Mouse (Mus musculus) midbrain, embryonic 13.5 days (tissue): ENCODE measurements around the gene Tmod2. TPM values are rescaled to one million over a fixed set of nuclear protein-coding genes. Genes with fewer than 3 reads are reported as not detected.

ENCODE experiments used
- ATAC-seq: fragments of 200-750 bp; cut with Nextera tagmentation; 2 replicates; pipeline ENCODE4 v1.8.0; 2017; ENCODE audit warnings: mild to moderate bottlenecking, moderate TSS enrichment, moderate library complexity
- H3K27ac ChIP-seq: fragments of 300-500 bp; sonication (generic); 2 replicates; pipeline ENCODE4 v1.5.1; 2015; ENCODE audit warnings: inconsistent platforms, mild to moderate bottlenecking, moderate library complexity
- H3K27me3 ChIP-seq: fragments of 300-500 bp; sonication (generic); 2 replicates; pipeline ENCODE4 v1.6.1; 2015; ENCODE audit warnings: mild to moderate bottlenecking, inconsistent platforms
- H3K36me3 ChIP-seq: fragments of 300-500 bp; sonication (generic); 2 replicates; pipeline ENCODE4 v1.6.1; 2015; ENCODE audit warnings: mild to moderate bottlenecking, inconsistent platforms
- H3K4me1 ChIP-seq: fragments of 300-500 bp; sonication (generic); replicated peaks from 2 replicates; pipeline ENCODE4 v1.6.1; 2015; ENCODE audit warnings: inconsistent platforms
- H3K4me2 ChIP-seq: fragments of 300-500 bp; sonication (generic); replicated peaks from 2 replicates; pipeline ENCODE4 v1.6.1; 2015; ENCODE audit warnings: moderate library complexity, mild to moderate bottlenecking, inconsistent platforms
- H3K4me3 ChIP-seq: fragments of 300-500 bp; sonication (generic); replicated peaks from 2 replicates; pipeline ENCODE4 v1.5.1; 2015; ENCODE audit warnings: mild to moderate bottlenecking, inconsistent platforms
- H3K9ac ChIP-seq: fragments of 300-500 bp; sonication (generic); replicated peaks from 2 replicates; pipeline ENCODE4 v1.6.1; 2015; ENCODE audit warnings: mild to moderate bottlenecking, inconsistent platforms
- H3K9me3 ChIP-seq: fragments of 300-500 bp; sonication (generic); 2 replicates; pipeline ENCODE4 v1.6.1; 2016; ENCODE audit warnings: mild to moderate bottlenecking, inconsistent platforms
- WGBS: fragments of 180-500 bp; shearing (Covaris S2); methylation state at CpG from one replicate; pipeline ENCODE4 v1.1.7; 2015; 5-methylcytosine and 5-hydroxymethylcytosine counted together
- polyA plus RNA-seq: library from polyadenylated mRNA; unstranded; fragments of >200 nt; fragmentation: Nextera tagmentation; extraction: Ambion mirVana; gene quantifications from 2 replicates; pipeline ENCODE4 v1.2.1, GENCODE M21; 2015

Gene Tmod2
- polyA plus RNA-seq, 1 experiment from 2014 or later, result 190 TPM

DNA sequence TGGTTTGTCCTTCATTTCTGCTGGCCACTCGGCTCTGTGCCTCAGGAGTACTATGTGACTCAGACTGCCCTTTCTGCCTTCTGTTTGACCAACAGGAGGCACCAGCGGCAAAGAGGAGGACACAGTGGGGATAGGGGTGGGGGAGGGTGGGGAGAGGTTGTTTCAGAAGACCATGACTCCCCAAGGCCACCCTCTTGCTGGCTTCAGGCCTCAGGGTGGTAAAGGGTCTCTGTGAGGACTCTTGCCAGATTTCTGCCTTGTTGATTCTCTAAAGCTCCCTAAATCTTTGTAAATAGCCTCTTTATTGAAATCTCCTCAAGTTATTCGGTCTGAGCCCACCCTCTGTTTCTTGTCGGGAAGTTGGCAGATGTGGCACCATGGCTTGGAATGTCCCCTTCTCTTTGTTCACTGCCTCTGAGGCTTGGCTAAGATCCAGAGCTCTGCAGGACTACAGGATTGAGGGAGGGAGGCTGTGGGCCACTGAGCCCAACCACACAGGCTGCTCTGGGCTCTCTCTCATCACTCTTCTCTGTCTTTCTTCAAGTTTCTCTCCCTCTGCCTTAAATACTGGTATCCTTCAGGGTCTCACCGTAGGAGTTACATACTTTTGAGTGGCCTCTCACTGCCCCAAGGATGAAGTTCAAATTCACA, 11.8 kb downstream of the Tmod2 start:
- peak; percentile 93 for ATAC-seq
- H3K27ac ChIP-seq, result no peak overlapping the region
- 40% methylated on average over 5 of the region's 5 CpGs for WGBS

DNA sequence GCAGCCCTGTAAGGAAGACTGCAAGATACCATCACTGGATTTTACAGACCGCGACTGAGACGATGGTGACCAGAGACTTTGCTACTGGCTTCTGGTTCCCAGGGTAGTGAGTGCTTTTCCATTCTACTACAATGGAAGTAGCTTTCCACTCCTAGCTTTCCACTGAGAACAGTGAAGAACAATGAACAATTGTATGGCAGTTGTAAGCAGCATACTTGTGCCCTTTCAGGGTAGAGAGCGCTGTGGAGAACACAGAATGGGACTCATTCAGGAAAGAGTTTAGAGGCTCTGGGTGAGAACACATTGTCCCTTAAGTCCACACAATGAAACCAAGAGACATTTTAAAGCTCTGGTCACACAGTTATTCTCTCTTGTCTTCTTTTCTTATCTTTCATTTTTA, 13.5 kb downstream of the Tmod2 start:
- no peaks in the 10 kb centered on the region for H3K27me3 ChIP-seq
- H3K4me3 ChIP-seq, result no peak overlapping the region
- H3K4me2 ChIP-seq, result no peak overlapping the region
- ATAC-seq, result no peak
- H3K36me3 ChIP-seq, result peaks cover 40% of the 10 kb centered on the region
- peaks cover 30% of the 10 kb centered on the region for H3K4me1 ChIP-seq
- no peaks in the 10 kb centered on the region for H3K9me3 ChIP-seq
- WGBS, result 82% methylated on average over 4 of the region's 4 CpGs
- H3K27ac ChIP-seq, result no peak overlapping the region
- H3K9ac ChIP-seq, result no peak overlapping the region

More for the DNA sequence above, 11.8 kb downstream of the Tmod2 start:
- H3K9me3 ChIP-seq, result no peaks in the 10 kb centered on the region
- peaks cover 30% of the 10 kb centered on the region for H3K36me3 ChIP-seq
- peaks cover 22% of the 10 kb centered on the region for H3K4me1 ChIP-seq
- H3K27me3 ChIP-seq, result no peaks in the 10 kb centered on the region
- H3K9ac ChIP-seq, result no peak overlapping the region
- no peak overlapping the region for H3K4me2 ChIP-seq
- no peak overlapping the region for H3K4me3 ChIP-seq

DNA sequence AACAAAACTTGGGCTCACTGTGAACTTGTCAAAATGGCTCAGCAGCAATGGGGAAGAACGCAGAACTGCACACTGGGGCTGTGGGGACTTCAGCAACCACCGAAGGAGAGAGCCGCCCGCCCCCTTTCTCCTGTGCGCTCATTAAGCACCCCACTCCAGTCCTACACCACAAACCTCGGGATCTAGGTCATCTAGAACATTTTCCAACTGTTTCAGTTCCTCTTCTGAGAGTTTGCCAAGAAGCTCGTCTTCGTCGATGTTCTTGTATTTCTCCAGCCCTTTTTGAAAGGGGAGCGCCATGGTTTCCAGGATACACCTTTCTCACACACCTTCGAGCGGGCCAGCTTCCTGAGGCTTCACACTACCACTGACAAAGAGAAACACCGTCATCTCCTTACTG, 14.1 kb downstream of the Tmod2 start:
- Histone ChIP-seq H3K9ac (no peak overlapping the region), H3K4me1 (peaks cover 30% of the 10 kb centered on the region), H3K4me2 (no peak overlapping the region), H3K9me3 (no peaks in the 10 kb centered on the region), H3K36me3 (peaks cover 46% of the 10 kb centered on the region), H3K27me3 (no peaks in the 10 kb centered on the region), H3K27ac (no peak overlapping the region), H3K4me3 (no peak overlapping the region)
- ATAC-seq, result no peak
- 92% methylated on average over 13 of the region's 13 CpGs for WGBS

DNA sequence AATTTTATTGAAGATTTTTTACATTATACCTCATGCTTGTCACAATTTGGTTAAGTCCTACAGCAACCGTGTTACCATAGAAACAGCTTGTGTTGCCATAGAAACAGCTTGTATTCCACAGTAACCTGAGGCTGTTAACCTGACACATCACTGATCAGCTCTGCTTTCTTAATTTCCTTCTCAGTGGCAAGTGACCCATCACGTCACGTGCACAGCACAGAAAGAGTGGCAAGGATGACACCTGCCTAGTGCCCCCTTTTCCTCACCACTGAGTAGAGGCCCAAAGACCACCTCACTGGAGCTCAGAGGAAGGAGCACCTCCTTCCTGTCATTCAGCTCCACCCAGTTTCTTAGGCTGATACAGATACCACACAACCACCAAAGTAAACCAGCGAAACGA, 17.6 kb downstream of the Tmod2 start:
- H3K27me3 ChIP-seq, result no peaks in the 10 kb centered on the region
- H3K27ac ChIP-seq, result peak overlapping the region; percentile 41; the same call in 1 of the 2 replicates
- ATAC-seq, result 0 out of 2 replicates have a peak, but pooled peaks have one; percentile 51
- WGBS, result 79% methylated on average over 5 of the region's 5 CpGs
- no peak overlapping the region for H3K4me3 ChIP-seq
- no peak overlapping the region for H3K9ac ChIP-seq
- H3K9me3 ChIP-seq, result 0 out of 2 replicates have a peak, but pooled peaks cover 5% of the 10 kb centered on the region
- peaks cover 78% of the 10 kb centered on the region for H3K36me3 ChIP-seq
- no peak overlapping the region for H3K4me2 ChIP-seq
- H3K4me1 ChIP-seq, result peaks cover 12% of the 10 kb centered on the region

DNA sequence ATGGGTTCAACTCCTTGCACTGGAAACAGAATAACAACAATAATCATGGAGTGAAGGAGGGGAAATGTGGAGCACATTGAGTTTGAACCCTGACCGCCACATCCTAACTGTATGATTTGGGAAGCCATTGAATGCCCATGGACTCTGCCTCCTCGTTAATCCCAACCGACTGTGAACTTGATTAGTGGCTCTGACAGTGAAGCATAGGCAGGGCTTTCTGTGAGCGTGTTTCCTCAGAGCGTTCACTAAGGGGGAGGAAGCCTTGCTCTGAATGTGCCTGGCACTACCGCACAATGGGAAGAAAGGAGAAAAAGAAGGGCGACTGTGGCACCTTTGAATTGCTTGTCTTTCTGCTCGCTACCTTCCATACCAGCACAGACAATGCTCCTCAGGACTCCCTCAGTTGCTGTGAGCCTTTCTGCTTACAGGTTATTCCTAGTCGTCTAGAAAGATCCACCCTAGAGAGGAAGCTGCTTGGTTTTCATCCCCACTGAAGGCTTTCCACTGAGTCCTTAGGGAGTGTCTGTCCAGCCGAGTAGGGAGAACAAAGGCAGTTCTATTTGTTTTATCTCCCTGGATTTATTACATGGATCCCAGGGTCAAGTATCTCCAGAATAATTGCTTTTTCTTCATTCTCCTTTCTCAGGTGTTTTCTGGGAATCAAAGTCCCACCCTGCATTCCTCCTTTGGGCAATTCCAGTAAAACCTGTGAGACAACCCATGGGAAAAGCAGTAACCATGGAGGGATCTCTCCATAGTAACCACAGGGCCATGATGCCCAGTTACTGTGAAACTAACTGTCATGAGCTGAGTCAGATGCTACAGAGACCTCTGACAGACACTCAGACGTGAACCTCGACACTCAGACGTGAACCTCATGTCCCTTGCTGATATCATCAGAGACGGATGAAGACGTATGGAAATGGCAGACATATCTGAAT, 21.0 kb downstream of the Tmod2 start:
- no peak overlapping the region for H3K4me3 ChIP-seq
- WGBS, result 87% methylated on average over 15 of the region's 15 CpGs
- no peak for ATAC-seq

DNA sequence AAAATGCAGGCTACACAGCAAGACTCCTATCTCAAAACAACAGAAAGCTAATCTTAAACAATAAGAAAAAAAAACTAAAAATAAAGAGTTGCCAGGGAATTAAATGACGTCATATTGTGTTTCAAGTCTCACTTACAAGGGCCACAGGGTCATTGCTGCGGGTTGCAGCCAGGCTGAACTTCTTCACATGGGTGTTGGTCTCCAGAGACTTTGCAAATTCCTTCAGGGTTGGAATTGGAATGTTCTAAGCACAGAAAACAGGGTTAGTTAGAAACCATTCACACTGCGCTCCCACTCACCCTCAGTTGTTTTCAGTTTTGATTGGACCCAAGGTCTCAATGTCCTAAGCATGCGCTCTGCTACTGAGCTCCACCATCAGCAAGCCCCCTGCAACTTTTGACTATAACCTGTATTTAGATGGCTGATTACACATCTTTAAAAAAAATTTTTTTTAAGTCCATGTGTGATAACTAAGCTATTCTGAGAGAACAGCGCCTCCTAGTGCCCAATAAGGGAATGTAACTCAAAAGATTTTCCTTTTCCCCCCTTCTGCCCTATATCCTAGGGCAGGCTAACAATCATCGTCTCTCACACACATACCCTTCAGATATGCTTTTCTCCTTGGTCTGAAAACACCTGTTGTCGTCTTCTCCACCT, 29.3 kb downstream of the Tmod2 start:
- Histone ChIP-seq H3K27me3 (no peaks in the 10 kb centered on the region), H3K27ac (no peak overlapping the region), H3K4me2 (no peak overlapping the region), H3K9me3 (no peaks in the 10 kb centered on the region), H3K36me3 (peaks cover 86% of the 10 kb centered on the region), H3K4me1 (no peaks in the 10 kb centered on the region), H3K9ac (no peak overlapping the region), H3K4me3 (no peak overlapping the region)
- WGBS, result 57% methylated on average over 7 of the region's 7 CpGs
- no peak for ATAC-seq

More for the DNA sequence above, 21.0 kb downstream of the Tmod2 start:
- Histone ChIP-seq H3K4me2 (no peak overlapping the region), H3K9ac (no peak overlapping the region), H3K9me3 (0 out of 2 replicates have a peak, but pooled peaks cover 5% of the 10 kb centered on the region), H3K27me3 (no peaks in the 10 kb centered on the region), H3K4me1 (peaks cover 8% of the 10 kb centered on the region; the same call in 1 of the 2 replicates), H3K27ac (no peak overlapping the region), H3K36me3 (peaks cover 98% of the 10 kb centered on the region)

DNA sequence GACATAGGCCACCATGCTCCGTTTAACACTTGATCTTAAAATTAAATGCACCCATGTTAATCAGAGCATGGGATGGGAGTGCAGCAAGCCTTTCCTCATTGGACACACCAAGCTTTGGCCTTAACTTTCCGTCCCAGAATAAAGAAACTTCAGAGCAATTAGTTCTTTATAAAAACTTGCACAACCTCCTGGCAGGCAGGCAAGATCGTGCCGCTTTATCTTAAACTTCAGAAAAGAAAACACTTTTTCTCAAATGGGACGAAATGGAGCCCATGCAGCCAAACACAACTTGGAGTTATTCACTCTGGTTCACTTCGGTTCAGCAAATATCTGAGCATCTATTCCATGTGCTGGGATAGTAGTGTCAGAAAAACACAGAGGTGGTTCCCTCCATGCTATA, 31.8 kb downstream of the Tmod2 start:
- Histone ChIP-seq H3K27ac (no peak overlapping the region), H3K4me1 (no peaks in the 10 kb centered on the region), H3K4me2 (no peak overlapping the region), H3K9ac (no peak overlapping the region), H3K9me3 (no peaks in the 10 kb centered on the region), H3K36me3 (peaks cover 86% of the 10 kb centered on the region), H3K4me3 (no peak overlapping the region), H3K27me3 (no peaks in the 10 kb centered on the region)
- WGBS, result 90% methylated on average over 6 of the region's 6 CpGs
- ATAC-seq, result no peak

DNA sequence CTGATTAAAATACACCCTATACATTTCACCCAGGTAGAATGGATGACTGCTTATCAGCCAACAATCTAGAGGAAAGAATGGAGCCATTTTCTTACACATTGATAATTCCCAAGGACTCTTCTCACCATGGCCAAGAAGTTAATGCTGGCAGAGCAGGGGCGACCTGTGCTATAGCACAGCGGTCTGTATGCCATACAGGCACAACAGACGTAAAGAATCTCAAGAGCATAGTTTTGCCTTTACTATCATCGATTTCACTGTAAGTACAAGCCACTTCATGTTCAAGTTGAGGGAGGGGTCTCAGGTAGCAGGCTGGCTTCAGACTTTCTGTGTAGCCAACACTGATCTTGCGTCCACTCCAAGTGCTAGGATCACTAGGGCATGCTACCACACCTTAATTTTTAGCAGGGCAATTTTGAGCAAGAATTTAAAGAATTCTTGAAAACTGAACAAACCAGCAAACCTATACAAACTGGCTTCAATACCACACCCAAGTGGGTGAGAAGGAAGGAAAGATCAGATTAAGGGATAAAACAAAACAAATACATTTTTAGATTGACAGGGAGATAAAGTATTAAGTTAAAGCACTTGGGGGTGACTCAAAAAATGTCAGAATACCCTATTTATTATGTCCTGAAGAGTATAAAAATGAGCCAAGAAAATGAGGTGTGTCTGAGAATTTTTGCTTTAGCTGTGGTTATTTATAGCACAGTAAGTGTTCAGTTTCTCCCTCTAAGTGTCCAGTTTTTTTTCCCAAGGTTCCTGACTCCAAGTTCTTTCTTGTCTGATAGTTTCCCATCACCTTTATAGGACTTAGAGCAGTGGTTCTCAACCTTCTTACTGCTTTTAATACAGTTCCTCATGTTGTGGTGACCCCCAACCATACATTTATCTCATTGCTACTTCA, 39.8 kb downstream of the Tmod2 start:
- Histone ChIP-seq H3K4me1 (no peaks in the 10 kb centered on the region), H3K27ac (no peak overlapping the region), H3K4me2 (no peak overlapping the region), H3K36me3 (peaks cover 60% of the 10 kb centered on the region), H3K9me3 (no peaks in the 10 kb centered on the region), H3K4me3 (no peak overlapping the region), H3K9ac (no peak overlapping the region), H3K27me3 (no peaks in the 10 kb centered on the region)
- no peak for ATAC-seq
- 95% methylated on average over 5 of the region's 5 CpGs for WGBS

DNA sequence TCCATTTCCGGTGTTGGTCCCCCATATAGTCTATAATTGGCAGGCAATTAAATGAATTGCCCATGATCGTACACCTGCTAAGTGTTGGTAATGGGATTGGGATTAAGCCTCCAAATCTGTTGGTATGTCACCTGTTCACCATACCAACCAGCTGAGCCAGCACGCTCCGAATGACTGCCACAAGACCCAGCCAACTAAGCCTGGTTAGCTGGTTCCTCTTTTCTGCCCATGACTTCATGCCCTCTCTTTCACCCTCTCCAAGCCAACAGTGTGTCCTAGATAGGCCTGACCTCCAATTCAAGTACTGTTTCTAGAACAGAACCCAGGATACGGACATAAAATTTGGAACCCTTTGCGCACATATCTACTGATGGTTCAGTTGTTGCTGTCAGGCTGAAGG, 42.7 kb downstream of the Tmod2 start:
- Histone ChIP-seq H3K4me1 (no peaks in the 10 kb centered on the region), H3K27ac (no peak overlapping the region), H3K36me3 (peaks cover 31% of the 10 kb centered on the region), H3K4me3 (no peak overlapping the region), H3K4me2 (no peak overlapping the region), H3K27me3 (no peaks in the 10 kb centered on the region), H3K9ac (no peak overlapping the region), H3K9me3 (no peaks in the 10 kb centered on the region)
- ATAC-seq, result no peak
- 96% methylated on average over 6 of the region's 6 CpGs for WGBS

DNA sequence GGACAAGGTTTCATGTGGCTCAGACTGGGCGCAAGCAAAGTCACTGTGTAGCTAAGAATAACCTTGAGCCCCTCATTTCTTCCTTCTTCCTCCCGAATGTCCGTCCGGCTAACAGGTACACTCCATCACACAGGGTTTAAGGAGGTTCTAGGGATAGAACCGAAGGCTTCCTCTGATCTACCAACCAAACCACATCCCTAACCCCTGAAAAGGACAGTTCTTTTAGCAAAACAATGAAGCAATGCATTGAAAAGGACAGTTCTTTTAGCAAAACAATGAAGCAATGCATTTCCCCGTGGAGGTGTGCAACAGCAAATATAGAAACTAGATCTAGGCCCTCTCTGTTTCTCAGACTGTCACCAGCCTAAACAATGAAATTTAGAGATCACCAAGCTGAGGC, 46.2 kb downstream of the Tmod2 start:
- no peak for ATAC-seq
- WGBS, result 80% methylated on average over 6 of the region's 6 CpGs
- H3K27ac ChIP-seq, result no peak overlapping the region

DNA sequence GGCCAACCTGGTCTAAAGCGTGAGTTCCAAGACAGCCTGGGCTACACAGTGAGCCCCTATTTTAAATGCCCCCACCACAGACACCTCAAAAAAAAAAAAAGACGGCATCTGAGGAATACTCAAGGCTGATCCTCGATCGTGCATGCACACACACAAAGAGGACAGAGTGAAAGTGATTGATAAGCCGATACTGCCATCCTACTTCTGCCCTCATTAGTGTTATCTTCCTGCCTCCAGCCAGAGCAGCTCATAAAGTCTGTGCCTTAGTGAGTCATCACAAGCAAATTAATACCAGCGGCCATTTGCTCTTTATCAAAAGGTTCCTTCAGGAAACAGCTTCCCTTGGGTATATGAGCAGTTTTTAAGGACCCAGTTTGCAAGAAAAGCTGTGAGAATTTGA, 47.5 kb downstream of the Tmod2 start:
- no peak overlapping the region for H3K4me3 ChIP-seq
- H3K36me3 ChIP-seq, result no peaks in the 10 kb centered on the region
- WGBS, result 85% methylated on average over 6 of the region's 6 CpGs

More for the DNA sequence above, 46.2 kb downstream of the Tmod2 start:
- no peak overlapping the region for H3K4me3 ChIP-seq
- H3K4me2 ChIP-seq, result no peak overlapping the region
- H3K4me1 ChIP-seq, result no peaks in the 10 kb centered on the region
- no peak overlapping the region for H3K9ac ChIP-seq
- H3K27me3 ChIP-seq, result no peaks in the 10 kb centered on the region
- peaks cover 6% of the 10 kb centered on the region; the same call in 1 of the 2 replicates for H3K36me3 ChIP-seq
- H3K9me3 ChIP-seq, result no peaks in the 10 kb centered on the region

More for the DNA sequence above, 47.5 kb downstream of the Tmod2 start:
- H3K27ac ChIP-seq, result no peak overlapping the region
- H3K9me3 ChIP-seq, result no peaks in the 10 kb centered on the region
- ATAC-seq, result no peak
- H3K9ac ChIP-seq, result no peak overlapping the region
- H3K4me2 ChIP-seq, result no peak overlapping the region
- peaks cover 2% of the 10 kb centered on the region for H3K4me1 ChIP-seq
- H3K27me3 ChIP-seq, result no peaks in the 10 kb centered on the region
